Mouse (Mus musculus) stomach, postnatal 0 days (tissue): ENCODE results near the gene Ccnd1.
A peak's percentile ranks its signal among the peaks of the same experiment; 100 is the strongest.

Source experiments
- CTCF ChIP-seq: IDR thresholded peaks from 2 replicates; pipeline ENCODE4 v1.5.1; 2016; ENCODE audit warnings: antibody characterized with exemption, low read depth, mild to moderate bottlenecking, moderate library complexity
- EP300 ChIP-seq: optimal IDR thresholded peaks from 2 replicates; pipeline ENCODE3; 2016; ENCODE audit warnings: antibody characterized with exemption

- TF ChIP-seq CTCF (peak; percentile 46), EP300 (no peak)
Observed at GRCm38 (mm10) chr7:144939344-144940002, at the start of gene Ccnd1.
